Mouse (Mus musculus) erythroblast, embryonic 14.5 days (primary cell): ENCODE data around the gene Cacnb3.

Source experiments
- GATA1 ChIP-seq: IDR thresholded peaks from 2 replicates; pipeline ENCODE4 v1.6.1; 2012; ENCODE audit warnings: low read length, inconsistent platforms, mixed read lengths
- TAL1 ChIP-seq: IDR thresholded peaks from 3 replicates; pipeline ENCODE4 v1.6.1; 2012; ENCODE audit warnings: low read length, inconsistent platforms, mixed read lengths

GRCm38 (mm10) chr15:98616362-98617175 lies 14.1 kb upstream of the Cacnb3 start:
- TF ChIP-seq GATA1 (no peak), TAL1 (no peak)
